Mouse (Mus musculus): ENCODE results near the gene Osgin1.

Osgin1 gene

GRCm38 (mm10) chr8:119442013-119442412, 8.1 kb downstream of the Osgin1 start:
- in situ Hi-C loops (cut with MboI): no loop called here

- in situ Hi-C loops (cut with MboI): no loop called here
These were observed 9.0 kb downstream of the Osgin1 start for GRCm38 (mm10) chr8:119442970-119443369.

- in situ Hi-C loops (cut with MboI): no loop called here
These were observed 12.5 kb downstream of the Osgin1 start, which contains the start of gene Necab2 for GRCm38 (mm10) chr8:119446211-119446989. Necab2 (plus strand) TSS chr8:119446719.

GRCm38 (mm10) chr8:119446990-119447780, 13.3 kb downstream of the Osgin1 start:
- in situ Hi-C loops (cut with MboI): no loop called here

- in situ Hi-C loops (cut with MboI): no loop called here
These were observed 13.9 kb downstream of the Osgin1 start for GRCm38 (mm10) chr8:119447781-119448170.

- in situ Hi-C loops (cut with MboI): no loop called here
These were observed 15.7 kb downstream of the Osgin1 start for GRCm38 (mm10) chr8:119449627-119450026.

- in situ Hi-C loops (cut with MboI): no loop called here
These were observed 17.2 kb downstream of the Osgin1 start for GRCm38 (mm10) chr8:119451131-119451530.

- in situ Hi-C loops (cut with MboI): no loop called here
These were observed 19.0 kb downstream of the Osgin1 start for GRCm38 (mm10) chr8:119452919-119453318.

GRCm38 (mm10) chr8:119456045-119456444, 22.1 kb downstream of the Osgin1 start:
- in situ Hi-C loops (cut with MboI): no loop called here

GRCm38 (mm10) chr8:119459724-119460123, 25.8 kb downstream of the Osgin1 start:
- in situ Hi-C loops (cut with MboI): no loop called here

GRCm38 (mm10) chr8:119461356-119461755, 27.4 kb downstream of the Osgin1 start:
- in situ Hi-C loops (cut with MboI): no loop called here

GRCm38 (mm10) chr8:119463709-119464108, 29.8 kb downstream of the Osgin1 start:
- in situ Hi-C loops (cut with MboI): no loop called here

- in situ Hi-C loops (cut with MboI): no loop called here
These were observed 32.2 kb downstream of the Osgin1 start for GRCm38 (mm10) chr8:119466105-119466504.

- in situ Hi-C loops (cut with MboI): no loop called here
These were observed 32.9 kb downstream of the Osgin1 start for GRCm38 (mm10) chr8:119466794-119467193.

GRCm38 (mm10) chr8:119468091-119468490, 34.2 kb downstream of the Osgin1 start:
- in situ Hi-C loops (cut with MboI): no loop called here

- in situ Hi-C loops (cut with MboI): no loop called here
These were observed 44.8 kb downstream of the Osgin1 start for GRCm38 (mm10) chr8:119478684-119479083.

GRCm38 (mm10) chr8:119484145-119484896, 50.4 kb downstream of the Osgin1 start:
- in situ Hi-C loops (cut with MboI): no loop called here

GRCm38 (mm10) chr8:119487093-119487492, 53.2 kb downstream of the Osgin1 start:
- in situ Hi-C loops (cut with MboI): no loop called here

Data from mature B cell (primary cell).